Mouse (Mus musculus) urinary bladder, postnatal 36 days (tissue): ENCODE measurements at regions not wholly inside any gene's neighbourhood (a gene's known extent, or its start where the extent isn't known, plus 50 kb on each side); places are given as distances from the start of the nearest gene placed in this dataset.

Experiments
- DNase-seq, 2 experiments: peaks; one replicate each; pipeline ENCODE4 v3.0.0; 2022; ENCODE audit warnings: low spot score in 2 of 2, mixed read lengths in 1 of 2

DNA sequence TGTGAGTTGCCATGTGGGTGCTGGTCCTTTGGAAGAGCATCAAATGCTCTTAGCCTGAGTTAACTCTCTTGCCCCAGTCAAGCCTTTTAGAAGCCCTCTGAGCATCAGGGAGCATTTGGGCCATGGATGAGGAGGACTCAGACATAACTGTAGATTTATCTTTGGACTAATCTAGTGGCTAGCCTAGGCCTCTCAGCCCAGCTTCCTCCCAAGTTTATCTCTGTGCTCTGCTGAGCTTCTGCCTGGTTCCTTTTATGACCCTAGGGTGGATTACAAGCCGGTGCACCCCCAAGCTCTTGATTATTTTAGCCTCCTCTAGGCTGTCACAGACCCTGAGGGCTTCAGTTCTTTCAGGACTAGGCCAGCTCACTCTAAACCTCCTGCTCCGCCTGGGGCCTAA is 102.6 kb upstream of the Vps8 start:
- no peak for DNase-seq

DNA sequence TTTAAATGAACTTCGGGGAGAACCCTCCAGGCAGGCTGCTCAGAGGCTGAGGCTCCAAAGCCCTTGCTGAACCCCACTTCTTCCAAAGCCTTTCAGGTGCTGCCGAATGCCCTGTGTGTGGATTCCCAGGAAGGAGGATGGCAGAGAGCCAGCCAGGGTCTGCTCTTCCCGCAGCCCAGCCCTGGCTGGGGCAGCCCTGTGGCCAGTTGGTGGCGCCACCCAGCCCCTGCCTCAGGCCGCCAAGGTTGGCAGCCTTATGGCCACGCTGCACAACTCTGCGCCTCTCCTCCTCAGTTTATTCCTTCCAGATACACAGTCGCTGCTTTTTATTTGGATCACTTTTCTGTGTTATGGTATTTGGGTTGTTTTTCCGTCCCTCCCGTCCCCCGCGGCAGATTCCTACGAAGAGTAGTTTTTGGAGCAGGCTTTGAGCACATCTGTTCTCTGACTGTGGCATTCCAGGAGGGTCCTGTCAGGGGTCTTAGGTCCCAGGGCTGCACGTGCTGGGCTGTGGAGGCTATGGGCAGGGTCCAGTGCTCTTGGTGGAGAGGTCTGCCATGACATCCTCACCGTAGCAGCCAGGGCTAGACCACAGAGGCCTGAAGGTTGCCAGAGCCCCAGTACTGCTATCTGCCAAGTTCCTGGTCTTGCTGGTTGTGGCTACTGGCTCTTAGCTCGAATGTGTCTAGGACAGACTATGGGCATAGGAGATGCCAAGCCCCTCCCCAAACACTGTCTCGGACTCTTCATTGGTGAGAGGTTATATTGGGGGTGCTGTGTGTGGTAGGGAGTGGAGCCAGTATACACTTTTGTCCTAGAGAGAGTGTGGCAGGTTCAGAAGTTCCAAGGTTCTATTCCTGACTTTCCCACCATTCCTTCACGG is 101.5 kb upstream of the Vps8 start:
- no peak for DNase-seq

DNA sequence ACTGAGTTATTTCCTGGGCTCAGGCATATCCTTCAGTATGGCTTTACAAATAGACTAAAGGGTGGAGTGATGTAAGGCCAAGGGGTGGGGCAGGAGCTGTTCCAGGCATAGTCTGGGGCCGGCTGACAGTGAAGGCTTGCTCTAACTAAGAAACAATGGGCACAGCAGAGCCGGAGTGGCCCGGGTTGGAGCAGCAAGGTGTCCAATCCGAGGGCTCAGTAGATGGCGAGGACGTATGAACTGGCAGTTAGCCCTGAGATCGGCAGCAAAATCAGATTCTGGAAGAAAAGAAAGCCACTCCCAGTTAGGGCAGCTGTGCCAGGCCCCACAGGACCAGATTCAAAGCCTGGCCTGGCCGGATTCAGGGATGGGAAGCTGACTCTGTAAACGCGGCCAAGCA is 100.5 kb upstream of the Vps8 start:
- peak; percentile 42 to 58 for DNase-seq

DNA sequence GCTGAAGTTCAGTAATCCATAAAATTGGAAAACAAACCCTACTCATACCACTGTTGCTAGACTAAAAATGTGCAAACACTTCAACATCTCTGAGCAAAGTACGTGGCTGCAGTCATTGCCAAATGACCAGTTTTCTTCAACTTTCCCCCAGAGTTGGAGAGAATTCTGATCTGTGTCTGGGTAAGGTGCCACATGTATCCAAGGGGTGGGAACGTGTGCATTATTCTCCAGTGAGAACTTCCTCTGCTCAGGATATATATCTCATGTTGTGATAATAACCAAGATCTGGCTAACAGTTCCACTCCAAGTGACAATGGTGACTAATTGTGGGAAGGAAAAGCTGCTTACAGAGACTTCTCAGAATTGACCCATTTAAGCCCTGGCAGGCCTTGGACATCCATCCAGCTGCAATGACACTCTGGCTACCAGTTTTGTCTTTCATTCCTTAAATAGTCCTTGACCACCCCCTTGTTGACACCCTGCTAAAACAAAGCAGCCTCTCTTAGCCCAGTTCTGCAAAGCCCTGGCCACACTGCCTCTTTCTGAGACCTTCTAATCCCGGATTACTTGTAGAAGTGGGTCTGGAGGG is 99.4 kb upstream of the Vps8 start:
- no peak for DNase-seq

DNA sequence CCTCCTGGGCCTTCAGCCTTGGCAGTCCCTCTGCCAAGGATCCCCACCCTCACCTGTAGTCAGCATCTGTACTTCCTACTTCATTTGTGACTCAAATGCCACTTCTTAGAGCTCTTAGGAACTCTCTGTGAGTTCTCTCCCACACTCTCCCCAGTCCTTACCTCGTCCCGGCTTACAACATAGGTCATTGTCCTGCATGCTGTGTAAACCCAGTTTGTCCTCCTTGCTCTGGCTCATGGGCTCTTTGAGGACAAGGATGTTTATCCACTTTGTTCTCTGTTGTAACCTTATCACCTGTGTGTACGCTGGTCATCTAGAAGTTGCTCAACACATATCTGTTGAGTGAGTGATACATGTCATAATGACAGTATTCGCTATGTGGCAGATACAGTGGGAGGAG is 94.9 kb upstream of the Vps8 start:
- no peak for DNase-seq

DNA sequence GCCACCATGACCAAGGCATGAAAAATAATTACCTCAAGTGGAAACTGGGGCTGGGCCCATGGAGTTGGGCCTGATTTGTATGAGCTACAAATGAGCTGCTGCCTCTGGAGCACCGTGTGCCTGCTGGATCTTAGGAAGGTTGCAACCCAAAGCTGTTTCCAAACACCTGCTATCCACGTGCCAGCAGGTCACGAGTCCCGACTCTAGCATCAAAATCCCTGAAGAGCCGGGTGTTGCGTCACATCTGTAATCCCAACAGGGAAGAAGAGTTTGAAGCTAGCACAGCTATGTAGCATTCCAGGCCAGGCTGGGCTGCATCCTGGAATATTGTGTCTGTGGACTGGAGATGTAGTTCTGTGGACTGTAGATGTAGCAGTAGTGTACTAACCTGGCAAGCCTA is 93.7 kb upstream of the Vps8 start:
- no peak for DNase-seq

DNA sequence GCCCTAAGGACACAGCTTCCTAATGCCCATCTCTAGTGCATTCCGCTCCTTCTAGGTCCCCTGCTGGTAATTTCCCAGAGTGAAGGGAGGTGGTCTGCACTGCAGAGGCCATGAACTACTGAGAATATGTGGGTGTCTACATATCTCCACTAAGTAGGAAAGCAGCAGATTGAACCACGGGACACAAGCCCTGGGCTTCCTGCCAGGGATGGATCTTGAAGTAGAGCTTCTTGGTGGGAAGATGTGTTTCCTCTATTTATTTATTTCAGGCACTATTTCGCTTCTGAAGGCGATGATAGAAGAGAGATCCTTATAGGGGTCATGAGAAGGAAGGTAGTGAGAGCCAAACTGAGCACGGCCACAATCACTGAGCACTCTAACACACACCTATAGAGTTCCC is 91.7 kb upstream of the Vps8 start:
- DNase-seq: no peak

DNA sequence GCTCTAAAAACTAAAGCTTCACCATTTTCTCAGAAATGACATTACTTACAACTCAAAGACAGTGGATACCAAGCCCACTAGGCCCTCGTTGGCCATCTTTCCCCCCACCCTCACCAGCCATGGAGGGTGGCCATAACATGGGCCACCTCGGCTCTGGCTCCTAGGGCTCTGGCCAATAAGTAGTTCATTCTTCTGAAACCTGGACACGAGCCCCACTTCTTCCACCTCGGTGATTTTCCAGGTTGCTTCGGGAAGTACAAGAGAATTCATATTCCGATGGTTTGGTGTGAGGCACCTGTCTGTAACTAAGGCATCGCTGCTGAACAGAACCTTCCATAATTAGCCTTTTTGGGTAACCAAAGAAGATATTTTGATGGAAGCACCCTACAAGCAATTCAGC is 90.5 kb upstream of the Vps8 start:
- no peak for DNase-seq

DNA sequence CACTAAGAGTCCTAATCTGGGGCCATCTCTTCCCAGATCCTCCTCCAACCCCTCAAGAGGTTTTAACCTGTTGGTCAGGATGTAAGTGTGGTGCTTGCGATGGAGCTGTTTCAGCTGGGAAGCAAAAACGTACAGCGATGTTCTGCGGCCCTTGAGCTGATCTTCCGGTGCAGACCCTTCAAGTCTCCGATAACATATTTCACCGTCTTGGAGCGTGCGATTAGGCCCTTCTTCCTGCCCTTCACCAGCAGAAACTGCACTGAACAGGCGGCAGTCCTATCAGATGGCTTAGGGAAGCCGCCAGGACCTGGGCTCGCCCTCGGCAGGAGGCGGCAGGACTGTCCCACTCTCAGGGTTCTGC is 90.1 kb upstream of the Vps8 start:
- no peak for DNase-seq

DNA sequence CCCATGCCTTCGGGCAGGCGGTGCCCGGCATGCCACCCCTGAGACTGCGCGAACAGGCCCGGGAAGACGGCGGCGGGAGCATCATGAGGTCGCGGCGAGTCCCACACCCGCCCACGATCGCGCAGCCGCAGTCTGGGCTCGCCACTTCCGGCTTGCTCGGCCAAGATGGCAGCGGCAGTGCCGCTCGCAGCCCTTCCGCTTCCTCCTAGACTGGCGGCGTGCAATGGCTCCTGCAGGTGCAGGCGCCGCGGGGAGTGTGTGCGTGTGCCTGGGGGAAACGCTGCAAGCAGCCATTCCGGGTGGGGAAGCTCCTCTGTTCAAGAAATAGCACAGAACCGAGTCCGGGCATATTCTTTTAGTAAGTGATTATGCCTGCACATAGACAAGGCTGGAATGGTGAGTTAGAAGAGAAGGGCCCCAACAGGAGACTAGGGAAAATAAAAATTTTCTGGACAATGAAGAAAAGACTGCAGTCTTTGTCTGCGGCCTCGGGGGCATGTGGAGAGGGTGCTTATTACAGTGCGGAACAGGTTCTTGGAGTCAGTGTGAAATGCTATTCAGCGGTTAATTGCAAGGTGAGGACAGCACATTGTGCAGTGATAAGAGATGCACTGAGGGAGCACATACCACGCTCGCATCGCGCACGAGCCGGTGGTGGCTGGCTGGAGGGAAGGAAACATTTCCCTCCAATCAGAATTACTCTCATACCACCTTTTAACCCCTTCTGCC is 89.5 kb upstream of the Vps8 start:
- peak; percentile 90 to 93 for DNase-seq

DNA sequence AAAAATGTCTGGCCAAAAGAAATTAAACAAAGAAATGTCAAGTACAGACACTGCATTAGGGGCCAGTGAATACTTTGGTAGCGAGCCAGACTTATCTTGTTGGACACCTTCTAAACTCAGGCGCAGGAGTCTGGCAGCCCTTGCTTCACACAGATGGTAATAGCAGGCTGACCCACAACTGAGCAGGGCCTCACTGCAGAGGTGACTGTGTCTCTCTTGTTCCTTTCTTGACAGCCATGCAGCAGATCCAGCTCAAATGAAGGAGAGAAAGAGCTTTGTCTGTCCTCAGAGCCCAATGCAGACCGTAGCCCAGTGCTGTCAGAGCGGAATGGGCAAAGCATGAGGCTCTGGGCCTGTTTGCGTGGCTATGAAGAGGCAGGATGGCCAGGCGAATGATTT is 83.9 kb upstream of the Vps8 start:
- peak in 1 of 2 experiments; percentile 56 for DNase-seq

DNA sequence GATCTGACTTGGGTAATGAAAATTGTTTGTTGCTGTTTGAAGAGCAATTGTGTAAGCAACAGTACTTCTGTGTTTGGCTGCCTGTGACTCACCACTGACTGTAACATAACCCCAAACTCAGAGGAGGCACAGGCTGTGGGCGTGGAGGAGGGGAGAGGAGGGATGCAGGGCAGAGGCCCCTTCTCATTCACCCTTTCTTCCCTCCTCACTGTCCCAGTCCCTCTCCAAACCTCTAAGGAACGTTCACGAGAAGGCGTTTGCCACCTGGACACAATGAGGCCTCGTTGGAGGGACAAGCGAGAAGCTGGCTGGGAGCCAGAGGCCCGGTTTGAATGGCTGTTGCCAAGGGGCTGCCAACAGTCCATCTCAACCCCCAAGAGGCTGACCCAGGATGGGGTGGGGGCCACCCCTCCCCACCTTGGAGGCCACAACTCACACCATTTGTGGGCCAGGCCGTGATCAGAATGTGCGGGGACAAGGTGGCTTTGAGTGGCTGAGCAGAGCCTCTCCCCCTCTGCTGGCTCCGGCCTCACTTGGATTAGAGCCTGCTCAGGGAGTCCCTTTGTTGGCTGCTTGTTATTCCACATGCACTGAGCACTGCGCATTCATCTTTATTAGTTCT is 83.3 kb upstream of the Vps8 start:
- DNase-seq: peak; percentile 56 to 67

DNA sequence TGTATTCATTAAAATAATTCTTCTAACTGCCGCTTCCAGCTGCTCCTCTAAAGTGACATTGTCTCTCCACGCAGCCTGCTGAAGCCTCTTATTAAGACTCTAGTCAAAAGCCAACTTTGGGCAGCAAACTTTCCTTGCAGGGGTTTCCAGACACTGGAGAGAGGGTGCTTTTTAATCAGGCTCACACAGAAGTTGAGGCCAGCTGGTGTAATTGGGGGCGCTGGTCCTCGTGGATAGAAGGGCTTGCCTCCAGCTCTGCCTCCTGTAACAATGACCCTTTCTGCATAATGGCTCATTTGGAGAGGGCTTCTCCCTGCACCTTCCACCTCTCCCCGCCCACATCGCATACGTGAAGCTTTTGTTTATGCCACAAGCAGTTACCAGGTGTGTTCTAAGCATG is 82.8 kb upstream of the Vps8 start:
- no peak for DNase-seq

DNA sequence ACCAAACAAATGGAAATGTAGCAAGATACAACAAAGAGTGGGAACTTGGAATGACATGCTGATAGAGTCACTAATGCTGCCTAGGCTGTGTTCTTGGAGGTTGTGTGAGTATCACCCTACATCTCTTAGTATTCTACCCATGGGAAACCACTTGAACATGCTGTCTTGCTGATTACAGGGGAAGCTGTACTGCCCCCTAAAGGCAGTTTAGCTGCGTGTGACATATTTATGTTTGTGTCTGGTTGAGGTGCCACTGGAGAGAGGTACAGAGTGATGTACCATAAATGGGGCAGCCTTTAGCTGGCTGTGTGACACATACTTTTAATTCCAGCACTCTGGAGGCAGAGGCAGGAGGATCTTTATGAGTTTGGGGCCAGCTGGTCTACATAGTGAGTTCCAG is 73.0 kb upstream of the Vps8 start:
- no peak for DNase-seq

DNA sequence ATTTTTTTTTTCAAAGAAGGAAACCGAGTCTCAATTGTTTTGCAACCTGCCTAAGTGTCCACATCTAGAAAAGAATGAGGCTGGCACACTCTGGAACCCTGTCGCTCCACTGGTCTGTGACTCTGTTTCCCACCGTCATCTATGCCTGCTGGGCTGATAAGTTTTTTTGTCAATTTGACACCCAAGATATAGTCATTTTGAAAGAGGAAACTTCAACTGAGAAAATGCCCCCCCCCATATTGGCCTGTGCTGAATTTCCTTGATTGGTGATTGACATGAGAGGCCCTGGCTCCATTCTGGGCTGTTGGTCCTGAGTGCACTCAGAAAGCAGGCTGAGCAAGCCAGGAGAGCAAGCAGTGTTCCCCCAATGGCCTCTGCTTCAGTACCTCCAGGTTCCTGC is 71.6 kb upstream of the Vps8 start:
- no peak for DNase-seq

DNA sequence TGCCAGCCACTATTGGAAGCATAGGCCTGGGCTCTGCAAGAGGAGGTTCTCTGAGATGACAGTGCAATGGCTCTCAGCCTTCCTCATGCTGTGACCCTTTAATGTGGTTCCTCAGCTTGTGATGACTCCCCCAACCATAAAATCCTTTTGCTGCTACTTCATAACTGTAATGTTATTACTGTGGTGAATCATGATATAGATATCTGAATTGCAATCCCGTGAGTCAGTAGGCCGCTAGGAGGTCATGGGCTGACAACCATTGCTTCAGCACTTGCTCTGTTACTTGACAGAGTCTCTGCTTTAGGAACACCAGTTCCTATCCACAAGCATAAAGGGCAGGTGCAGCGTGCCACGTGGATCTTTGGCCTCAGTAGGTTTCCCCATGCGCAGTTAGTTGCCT is 69.8 kb upstream of the Vps8 start:
- DNase-seq: no peak

DNA sequence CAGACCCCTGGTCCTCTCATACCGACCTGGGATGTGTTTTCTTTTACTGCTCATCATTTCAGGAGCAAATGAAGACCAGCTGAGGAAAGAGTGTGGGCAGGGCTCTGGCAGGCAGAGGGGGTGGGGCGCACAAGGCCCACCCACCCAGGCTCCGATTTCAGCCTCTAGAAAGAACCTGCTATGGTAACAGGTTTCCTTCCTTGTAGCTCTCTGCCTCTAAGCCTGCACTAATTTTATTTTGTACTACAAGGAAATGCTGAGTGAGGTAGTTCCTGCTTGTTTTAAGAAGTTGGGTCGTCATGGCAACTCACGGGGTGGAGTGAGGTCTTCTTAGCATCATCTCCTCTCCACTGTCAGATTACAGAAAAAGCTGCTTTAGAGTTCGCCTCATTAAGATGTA is 69.4 kb upstream of the Vps8 start:
- DNase-seq: no peak

DNA sequence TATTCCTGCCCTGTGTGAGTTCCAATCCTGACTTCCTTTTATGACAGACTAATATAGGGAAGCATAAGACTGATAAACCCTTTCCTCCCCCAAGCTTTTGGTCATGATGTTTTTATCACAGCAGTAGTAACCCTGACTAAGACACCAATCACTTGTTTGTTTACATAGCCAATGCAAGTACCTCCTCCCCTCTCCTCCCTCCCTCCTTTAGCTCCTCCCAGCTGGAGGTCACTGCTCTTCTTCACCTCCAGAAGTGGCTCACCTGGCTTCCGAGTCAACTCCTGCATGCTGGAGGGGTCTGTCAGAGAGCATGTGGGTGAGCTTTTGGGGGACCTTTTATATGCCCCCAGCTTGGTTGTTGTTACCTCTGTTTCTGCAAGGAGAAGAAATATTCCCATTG is 67.3 kb upstream of the Vps8 start:
- no peak for DNase-seq

DNA sequence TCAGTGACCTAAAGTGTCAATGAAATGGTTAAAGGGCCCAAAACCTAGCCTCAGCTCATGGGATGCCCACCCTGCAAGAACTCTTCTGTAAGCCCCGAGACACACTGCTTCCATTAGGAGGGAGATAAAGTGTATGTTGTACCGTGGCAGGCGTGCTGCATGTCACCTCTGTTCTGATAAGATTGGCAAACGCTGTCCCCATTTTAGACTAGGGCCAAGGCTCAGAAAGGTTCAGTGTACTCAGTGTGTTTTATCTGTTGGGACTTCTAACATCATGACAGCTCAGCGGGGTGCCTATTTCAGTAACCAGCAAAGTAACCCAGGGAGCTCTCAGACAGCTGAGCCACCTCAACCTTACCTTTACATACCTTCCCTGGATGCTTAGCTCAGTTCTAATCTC is 65.5 kb upstream of the Vps8 start:
- DNase-seq: no peak

DNA sequence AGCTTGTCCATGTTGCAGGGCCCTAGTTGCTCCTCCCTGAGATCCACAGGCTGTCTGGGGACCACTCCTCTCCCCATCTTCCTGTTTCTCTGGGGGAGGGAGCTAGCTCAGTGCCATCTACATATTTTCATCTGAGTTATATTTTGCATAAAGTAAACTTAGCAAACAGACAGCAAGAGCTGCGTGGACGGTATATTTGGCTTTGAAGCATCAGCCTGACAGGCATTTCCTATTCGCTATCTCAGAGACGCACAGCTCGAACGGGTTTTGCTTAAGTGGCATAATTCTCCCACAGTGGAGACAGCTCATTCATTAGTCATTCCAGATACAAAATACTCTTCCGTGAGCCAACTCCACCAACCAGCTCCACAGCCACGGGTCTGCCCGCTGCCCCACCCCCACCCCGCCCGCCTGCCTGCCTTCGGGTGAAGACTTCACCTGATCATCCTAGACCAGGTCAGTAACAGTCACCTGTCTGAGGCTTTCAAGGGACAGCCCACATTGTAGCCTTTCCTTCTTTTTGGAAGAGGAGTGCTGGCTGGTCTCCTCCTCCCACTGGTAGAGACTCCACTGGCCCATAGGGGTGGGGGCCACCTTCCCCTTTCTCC is 64.5 kb upstream of the Vps8 start:
- DNase-seq: no peak

DNA sequence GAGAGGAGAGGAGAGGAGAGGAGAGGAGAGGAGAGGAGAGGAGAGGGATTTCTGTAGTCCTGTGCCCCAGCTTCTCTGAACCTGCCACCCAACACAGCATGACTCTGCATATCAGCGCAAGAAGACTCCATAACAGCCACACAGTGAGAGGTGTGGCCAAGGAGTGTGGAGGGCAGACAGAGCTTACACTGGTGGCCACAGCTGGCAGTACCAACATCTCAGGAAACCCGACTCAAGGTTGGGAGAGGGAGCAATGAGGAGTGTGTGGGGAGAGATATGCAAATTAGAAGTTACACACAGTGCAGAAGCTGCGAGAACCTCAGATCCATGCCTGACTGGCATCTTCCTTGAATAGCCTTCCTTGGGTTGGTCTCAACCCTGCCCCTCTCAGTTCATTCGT is 63.5 kb upstream of the Vps8 start:
- no peak for DNase-seq

DNA sequence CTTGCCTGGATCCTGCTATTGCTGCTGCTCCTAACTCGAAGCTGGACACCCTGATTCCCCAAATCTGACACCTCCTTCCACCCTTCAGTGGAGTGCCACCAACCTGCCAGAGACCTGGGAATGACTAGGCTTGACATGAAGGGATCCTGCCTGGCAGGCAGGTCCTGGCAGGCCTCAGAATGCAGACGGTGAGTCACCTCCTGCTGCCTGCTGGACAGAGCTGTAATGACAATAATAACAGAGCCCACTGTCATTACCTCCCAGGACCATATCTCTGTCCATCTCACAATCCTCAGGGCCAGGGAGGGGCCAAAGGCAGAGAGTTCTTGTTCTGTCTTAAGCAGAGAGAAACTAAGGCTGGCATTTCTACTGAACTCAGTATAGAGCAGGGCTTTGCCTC is 61.5 kb upstream of the Vps8 start:
- peak; percentile 34 to 60 for DNase-seq
